Mouse (Mus musculus): ENCODE measurements around the gene Mat2a.
"Not testable (repeated sequence)": the region's sequence is repeated elsewhere in the genome, so short reads cannot be mapped to it uniquely, and the experiment has no call there.

Gene Mat2a

DNA sequence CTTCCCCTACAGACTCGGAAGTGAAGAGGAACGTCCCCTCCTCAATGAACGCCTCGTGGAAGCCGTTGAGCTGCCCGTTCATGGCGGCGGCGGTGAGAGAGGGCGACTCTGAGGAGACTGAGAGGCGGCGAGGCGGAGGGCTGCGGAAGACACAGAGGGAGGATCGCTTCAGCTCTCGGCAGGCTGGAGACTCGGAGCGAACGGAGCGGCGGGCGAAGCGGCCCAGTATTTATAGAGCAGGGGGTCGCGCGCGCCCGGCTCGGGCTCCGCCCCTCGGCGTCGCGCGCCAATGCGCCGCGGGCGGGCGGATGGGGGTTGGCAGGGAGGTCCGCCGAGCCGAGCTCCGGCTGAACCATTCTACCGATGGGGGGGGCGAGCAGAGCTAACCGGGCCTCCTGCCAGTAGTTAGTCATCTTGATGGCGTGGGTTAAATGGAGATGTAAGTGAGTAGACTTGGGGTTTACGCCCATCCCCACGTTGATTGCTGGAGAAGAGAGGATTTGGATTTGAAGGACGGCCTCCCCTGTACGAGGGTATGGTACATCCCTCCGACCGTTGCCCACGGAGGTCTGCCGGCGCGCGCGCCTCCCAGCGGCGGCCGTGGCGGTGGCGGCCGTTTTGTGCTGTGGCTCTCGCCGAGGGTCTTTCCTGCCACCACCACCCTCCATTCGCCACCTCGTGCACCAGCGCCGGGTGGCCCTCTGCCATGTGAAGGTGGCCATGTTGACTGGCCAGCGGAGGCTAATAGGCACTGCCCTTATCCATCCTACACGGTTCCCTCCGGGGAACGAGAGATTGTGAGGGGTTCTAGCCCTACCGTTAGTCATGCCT lies at the start of gene Mat2a:
Gene Mat2a (minus strand): TSS at position 204 of the 831 bp plus-strand sequence.
- DNase-seq (ENCODE audit: low spot score): peak; percentile 95

DNA sequence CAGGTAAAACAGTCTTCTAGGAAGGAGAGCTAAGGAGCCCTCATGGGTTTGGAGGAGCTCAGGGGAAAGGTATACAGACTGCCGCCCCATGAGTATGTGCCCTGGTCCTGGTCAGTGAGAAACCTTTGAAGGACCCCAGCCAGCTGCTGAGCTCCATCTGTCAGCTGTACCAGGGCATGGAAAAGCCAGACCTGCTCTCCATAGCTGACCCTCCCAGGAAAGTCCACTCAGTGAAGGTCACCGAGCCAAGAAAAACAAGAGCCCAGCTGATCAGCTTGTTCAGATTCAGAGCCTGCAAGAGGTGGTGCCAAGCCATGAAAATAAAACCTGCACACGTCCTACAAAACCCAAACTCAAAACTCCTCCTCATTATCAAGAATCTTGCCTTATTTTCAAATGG lies 49.5 kb upstream of the Mat2a start:
- no peak for DNase-seq (ENCODE audit: low spot score)

DNA sequence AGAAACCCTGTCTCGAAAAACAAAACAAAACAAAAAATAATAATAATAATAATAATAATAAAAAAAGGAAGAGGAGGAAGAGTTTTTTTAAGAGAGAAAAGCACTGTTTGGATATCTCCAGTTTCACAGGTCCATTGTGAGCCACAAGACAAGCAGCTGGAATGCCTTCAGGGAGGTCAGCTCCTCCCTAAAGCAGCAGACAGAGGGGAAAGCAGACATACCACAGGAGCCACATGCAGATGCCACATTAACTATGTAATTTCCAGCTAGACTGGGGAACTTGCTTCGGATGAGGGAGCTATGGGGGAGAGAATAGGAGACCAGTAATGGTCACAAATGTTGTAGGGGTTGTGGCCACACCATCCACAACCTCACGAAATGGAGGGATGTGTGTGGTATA lies 47.9 kb upstream of the Mat2a start:
- DNase-seq (ENCODE audit: low spot score): no peak

DNA sequence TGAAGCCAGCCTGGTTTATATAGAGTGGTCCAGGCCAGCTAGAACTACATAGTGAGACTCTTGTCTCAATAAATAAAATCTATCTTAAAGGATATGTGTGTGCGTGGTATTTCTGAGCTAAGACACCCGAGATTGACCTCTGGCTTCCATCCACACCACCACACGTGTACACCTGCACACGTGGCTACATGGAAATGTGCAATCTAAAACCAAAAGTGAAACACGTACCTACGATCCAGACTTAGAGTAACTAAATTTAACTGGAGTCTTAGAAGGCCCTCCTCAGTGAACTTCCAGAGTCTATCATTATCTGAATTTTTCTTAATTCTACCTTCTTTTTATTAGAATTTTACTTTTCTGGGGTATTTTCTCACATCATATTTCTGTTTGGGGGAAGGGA lies 46.9 kb upstream of the Mat2a start:
- no peak for DNase-seq (ENCODE audit: low spot score)

DNA sequence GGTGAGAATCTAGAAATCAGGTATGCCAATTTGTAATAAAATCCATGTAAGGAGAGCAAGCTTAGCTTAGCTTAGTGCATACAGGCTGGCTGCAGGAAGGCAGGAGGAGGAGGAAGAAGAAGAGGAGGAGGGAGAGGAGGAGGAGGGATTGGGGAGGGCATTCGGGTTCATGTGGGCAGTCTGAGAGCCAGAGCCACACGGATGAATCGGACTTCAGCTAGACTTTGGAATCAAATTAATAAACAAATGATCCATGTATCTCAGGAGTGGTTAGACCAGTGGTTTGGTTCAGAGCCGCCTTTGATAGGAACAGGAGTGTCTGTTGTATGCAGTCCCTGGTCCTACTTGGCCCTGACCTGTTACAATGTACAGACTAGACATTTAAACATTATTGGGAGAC lies 45.5 kb upstream of the Mat2a start:
- no peak for DNase-seq (ENCODE audit: low spot score)

DNA sequence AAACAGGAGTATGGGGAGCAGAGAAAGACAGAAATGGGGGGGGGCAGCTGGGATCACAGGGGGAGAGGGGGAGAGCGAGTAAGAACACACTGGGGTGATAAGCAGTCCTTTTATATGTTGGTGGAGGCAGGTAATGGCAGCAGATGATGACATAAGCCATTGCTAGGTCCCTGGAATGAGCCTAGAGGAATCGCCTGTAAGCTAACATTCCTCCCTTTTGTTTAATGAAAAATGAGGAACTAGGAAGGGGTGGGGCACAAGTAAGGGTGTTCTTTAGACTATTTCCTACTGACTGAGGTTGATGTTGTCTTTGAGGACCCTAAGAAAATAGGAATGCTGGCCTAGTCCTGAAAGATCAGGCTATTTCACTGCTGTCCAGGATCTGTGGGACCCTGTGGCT lies 42.8 kb upstream of the Mat2a start:
- no peak for DNase-seq (ENCODE audit: low spot score)

DNA sequence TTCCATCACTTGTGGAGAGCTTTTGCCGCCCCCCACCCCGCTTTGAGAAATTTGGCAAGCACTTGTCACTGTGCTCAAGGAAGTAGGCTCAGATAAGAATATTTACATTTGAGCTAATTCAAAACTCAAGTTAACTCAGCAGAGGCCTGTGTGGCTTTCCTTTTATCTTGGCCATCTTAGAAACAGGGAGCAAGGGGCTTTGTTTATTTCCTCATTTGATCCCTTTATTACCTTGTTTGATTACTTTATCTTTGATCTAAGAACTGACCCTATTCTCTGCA lies 41.0 kb upstream of the Mat2a start:
- DNase-seq (ENCODE audit: low spot score): no peak

DNA sequence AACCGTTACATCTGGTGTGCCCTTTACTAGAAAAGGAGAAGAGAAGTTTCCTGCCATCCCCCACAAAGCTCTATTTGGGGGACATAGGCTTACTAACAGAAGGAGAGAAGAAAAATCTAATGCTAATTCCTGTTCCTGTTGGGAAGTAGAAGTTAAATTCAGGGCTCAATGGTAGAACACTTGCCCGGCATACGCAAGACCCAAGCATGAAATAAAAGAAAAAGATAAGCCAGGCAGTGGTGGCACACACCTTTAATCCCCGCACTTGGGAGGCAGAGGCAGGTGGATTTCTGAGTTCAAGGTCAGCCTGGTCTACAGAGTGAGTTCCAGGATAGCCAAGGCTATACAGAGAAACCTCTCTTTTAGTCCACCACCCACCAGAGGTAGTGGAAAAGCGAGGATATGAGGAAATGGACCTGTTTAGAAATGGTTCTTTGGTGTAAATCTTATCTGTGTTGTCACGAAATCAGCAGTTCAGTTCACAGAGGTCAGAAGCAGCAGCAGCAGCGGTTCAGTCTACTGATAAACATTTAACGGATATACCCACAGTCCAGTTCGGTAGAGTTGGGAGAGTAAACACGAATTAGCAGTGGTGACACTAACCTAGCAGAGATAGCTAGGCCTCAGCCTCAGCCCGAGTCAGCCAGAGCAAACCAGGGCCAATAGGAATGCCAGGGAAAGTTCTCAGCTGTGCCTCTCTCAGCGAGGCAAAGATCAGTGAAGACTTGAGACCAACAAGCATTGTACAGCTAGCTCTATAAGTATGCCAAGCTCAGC lies 40.5 kb upstream of the Mat2a start:
- no peak for DNase-seq (ENCODE audit: low spot score)

DNA sequence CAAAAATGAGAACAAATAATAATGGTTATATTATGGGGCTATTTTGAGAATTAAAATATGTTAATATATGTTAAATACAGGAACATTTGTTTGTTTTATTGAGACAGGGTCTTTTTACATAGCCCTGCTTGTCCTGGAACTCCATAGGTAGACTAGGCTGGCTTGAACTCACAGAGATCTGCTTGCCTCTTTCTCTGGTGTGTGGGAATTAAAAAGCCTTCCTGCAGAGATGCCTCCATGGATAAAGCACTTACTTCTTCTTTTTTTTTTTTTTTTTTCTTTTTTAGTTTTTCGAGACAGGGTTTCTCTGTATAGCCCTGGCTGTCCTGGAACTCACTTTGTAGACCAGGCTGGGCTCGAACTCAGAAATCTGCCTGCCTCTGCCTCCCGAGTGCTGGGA lies 39.3 kb upstream of the Mat2a start:
- DNase-seq (ENCODE audit: low spot score): not testable (repeated sequence)

DNA sequence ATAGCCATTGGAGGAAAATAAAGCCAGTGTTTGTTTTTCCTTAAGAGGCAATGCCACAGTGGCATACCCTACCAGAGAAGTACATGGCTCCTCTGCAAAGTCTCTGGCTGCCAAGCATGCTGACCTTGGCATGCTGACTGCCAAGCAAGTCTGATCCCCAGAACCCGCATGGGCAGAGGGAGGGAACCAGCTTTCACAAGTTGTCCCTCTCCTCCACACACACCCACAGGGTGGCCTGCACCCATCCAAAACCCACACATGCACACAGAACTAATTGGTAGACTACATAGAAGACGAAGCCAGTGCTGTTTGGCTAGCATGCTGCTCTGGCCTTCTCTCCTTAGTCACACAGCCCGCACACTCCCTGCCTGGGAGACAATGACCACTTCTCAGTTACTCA lies 38.3 kb upstream of the Mat2a start:
- DNase-seq (ENCODE audit: low spot score): no peak

DNA sequence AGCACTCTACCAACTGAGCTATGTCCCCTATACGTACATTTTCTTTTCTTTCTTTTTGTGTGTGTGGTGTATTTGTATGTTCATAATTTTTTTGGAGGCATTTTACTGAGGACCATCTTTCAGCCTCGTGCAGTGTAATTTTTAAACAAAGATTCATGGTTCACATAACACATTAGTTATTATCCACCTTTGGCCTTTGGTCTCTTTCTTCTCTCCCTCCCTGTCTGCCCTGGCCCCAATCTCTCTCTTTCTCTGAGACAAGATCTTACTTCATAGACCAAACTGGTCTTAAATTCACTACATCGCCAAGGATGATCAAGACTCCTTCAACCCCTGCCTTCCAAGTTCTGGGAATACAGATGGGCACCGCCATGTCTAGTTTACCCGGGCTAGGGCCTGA lies 37.5 kb upstream of the Mat2a start:
- DNase-seq (ENCODE audit: low spot score): no peak

DNA sequence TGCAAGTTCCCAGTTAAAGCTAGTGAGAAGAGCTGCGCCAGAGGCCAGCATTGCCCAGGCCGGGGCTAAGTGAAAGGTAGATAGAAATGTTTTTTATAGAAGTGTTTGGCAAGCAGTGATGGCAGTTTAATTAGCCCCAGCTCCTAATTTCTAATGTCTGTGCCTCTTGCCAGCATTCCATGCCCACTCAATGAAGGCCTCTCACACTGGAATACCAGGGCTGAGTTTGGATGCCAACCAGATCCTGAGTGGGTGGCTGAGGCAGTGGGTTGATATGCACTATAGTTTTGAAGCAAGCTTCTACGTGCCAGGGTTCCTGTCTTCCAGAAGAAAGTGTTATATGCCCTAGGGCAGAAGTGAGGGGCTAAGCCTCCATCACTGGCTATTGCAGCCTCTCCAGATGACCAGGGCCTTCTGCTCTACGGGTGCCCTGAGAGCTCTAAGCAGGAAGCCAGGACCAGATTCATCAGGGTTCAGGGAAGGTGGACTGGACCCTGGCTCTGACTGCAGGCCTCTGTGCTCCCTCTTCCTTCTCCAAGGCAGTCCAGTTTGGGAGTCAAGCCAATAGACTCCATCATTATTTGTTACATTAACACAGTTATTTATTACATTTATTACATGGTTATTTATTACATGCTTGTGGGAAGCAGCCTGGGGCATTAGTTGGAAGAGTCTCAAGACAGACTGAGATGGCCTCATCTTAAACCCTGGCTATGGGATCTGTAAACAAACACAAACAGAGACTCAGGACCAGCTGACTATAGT lies 36.0 kb upstream of the Mat2a start:
- no peak for DNase-seq (ENCODE audit: low spot score)

DNA sequence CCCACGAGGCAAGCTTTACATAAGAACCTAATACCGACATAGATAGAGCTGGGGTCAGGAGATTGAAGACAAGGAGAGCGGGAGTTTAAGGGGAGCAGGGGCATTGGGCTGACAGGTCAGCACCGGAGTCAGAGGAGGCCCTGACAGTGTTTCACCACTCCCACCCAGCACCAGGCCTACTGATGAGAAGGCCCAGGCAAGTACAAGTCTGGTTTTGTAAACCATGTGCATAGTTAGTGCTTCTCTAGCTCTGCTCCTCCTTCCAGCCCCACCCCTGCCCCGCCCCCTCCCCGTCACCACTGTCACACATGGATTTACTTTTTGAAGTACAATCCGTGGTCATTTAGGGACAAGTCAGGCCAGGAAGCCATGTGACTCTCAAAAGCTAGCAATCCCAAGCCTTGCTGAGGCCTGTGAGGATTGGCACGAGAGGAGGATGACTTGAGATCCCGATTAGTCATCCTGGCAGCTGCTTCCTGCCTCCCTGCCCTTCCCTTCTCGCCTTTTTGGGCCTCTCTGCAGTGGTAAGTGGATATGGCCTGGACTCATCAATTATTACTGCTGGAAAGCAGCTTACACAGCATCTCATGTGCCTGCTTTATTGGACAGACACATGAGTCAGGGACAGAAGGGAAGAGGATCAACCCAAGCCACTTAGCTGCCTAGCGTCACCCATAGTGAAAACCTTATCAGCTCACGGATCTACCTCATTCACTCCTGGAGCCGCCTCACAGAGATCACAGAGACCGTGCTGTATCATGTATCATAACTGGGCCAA lies 34.1 kb upstream of the Mat2a start:
- peak; percentile 27 for DNase-seq (ENCODE audit: low spot score)

DNA sequence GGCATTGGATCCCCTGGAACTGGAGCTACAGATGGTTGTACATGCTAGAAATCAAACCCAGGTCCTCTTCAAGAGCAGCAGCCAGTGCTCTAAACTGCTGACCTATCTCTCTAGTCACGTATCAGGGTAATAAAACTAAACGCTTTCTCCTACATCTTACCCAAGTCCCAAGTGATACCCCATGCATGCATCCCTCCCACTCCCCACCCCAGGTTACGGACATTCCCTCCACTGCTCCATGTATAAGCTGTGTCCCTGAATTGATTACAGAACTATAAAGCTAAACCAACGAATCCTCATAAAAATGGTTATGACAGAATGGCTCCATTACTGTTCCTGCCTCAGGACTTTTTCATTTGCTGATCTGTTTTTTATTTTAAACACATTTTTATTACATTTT lies 26.8 kb upstream of the Mat2a start:
- DNase-seq (ENCODE audit: low spot score): no peak

DNA sequence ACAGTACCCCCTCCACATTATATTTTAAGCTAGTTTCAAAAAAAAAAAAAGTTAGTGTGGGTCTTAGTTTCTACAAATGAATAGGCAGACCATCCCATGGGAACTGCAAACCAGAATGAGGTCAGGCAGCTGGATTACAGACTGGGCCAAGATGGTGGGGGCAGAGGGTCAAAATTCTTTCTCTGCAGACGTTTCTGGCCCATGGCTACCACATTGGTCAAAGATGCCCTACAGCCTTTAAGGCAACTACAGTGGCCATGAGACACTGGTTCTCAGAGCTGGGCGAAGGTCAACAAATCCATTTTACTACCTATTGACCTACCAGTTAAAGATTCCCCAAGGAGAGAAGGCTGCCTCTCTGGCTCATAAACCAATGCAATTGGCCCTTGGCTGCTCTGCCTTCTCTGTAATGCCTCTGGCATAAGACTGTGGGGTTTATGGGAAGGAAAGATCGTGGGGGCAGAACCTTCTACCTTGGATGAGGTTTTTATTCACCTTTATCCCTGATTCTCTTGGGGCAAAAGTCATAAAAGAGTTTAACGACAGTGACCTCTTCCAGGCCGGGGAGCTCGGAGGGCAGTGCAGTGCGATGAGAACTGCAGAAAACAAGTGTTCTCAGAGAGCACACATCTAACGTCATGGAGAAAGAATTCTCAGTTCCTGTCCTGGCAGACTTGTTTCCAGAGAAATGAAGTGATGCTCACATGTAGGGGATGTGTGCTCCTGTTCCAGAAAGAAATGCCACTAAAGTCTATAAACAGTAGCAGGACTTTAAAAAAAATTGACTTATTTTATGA lies 26.2 kb upstream of the Mat2a start:
- DNase-seq (ENCODE audit: low spot score): no peak

DNA sequence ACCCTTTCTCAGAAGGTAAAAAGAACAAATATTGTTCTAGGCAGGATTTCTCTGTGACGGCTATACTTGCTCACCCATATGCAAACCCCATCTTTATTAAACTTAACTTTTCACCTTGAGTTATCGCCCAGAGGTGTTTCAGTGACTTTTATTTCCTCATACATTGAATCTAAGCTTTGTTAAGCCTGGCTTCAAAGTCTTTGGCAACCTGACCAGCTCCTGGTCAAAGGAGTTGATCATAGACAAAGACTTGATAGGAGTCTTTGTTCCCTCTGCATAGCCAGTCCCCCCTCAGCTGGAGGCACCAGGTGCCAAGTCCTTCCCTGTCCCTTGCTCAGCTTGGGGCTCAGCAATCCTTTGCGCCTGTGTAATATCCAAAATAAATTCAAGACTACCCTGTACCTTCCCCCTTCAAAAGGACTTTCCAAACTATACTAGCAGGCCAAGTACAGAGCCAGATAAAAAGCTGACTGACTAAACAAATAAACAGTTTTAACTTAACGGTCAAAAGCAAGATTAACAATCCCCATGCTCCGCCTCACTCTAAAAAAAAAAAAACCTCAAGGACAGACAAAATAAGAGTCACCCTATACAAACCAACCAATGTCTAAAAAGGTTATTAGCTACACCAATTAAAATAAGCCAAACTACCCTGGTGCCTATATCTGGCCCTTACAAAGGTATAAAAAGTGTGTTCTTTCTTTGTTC lies 23.3 kb upstream of the Mat2a start:
- not testable (repeated sequence) for DNase-seq (ENCODE audit: low spot score)

DNA sequence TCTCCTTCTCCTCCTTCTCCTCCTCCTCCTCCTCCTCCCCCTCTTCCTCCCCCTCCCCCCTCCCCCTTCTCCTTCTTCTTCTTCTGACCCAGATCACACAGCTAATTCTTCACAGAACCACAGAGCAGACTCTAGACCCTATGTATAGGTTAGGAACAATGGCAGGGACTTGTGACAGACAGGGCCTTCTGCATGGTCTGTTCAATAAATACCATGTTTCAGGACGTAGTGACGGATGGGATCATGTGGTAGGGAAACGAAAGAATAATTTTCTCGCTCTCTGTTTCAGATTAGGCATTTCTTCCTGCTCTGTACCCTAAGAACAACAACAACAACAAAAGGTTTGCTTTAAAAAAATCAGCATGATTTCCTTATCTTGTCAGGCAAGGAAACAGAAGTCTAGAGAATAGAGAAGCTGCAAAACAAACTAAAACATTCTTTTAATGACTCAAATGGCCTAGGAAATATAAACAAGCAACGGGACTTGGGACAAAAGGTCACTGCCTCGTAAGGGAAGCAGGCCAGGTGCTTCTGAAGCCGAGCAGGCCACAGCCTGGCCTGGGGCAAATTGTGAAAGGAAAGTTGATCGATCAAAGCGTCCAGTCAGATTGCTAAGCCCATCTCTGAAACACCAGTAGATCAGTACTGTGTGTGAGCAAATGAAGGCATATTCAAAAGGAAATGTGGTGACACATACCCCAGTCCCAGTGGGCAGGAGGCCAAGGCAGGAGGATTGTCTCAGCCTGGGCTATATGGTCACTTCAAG lies 20.9 kb upstream of the Mat2a start:
- no peak for DNase-seq (ENCODE audit: low spot score)

DNA sequence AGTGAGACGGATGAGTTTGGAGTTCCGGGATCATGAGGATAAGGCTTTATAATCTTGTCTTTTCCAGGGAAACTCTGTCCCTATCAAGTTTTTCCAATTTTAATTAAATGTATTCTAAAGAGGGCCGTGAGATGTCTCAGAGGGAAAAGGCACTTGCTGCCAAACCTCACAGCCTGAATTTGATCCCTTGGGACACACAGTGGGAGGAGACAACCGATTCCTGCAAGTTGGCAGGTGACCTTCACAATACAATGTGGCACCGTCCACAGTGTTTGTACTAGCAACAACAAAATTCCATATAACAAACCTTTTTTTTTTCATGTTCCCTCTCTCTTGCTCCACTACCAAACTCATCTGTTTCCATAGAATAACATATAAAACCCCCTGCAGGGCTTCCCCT lies 19.6 kb upstream of the Mat2a start:
- DNase-seq (ENCODE audit: low spot score): no peak

DNA sequence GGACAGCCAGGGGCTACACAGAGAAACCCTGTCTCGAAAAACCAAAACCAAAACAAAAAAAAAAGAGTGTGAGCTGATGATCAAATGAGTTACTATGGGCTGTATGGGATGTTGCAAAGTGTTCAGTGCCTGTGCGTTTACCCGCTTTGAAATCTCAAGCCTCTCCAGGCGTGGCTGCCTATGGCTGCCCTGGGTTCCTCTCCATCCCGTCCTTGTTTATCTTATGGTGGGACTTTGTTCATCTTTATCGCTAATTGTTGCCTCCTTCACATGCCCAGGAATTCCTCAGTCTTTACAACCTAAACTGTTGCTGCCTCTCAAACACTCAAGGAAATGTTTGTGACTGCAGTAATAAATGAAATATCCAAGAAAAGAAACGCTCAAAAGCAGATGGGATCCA lies 19.1 kb upstream of the Mat2a start:
- no peak for DNase-seq (ENCODE audit: low spot score)

DNA sequence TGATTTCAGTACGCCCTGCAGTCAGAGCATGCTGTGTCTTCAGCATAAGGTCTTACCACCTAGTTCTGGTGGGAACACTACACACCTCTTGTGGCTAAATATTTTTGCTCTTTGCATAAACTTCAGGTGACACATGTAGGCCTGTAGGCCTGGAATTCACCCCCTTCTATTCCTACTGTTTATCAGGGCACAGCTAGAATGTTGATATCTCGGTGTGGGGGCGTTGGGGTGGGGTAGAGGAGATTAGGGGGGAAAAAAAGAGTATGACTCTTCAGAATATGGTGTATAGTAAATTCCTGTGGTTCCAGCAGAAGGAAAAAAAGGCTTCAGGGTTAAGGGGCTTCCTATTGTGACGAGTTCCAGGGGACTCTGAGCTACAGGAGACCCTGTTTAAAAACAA lies 17.2 kb upstream of the Mat2a start:
- DNase-seq (ENCODE audit: low spot score): no peak

Measured in urinary bladder, postnatal 25 days (tissue).